Mouse (Mus musculus): ENCODE results near the gene Psmb2.

DNA sequence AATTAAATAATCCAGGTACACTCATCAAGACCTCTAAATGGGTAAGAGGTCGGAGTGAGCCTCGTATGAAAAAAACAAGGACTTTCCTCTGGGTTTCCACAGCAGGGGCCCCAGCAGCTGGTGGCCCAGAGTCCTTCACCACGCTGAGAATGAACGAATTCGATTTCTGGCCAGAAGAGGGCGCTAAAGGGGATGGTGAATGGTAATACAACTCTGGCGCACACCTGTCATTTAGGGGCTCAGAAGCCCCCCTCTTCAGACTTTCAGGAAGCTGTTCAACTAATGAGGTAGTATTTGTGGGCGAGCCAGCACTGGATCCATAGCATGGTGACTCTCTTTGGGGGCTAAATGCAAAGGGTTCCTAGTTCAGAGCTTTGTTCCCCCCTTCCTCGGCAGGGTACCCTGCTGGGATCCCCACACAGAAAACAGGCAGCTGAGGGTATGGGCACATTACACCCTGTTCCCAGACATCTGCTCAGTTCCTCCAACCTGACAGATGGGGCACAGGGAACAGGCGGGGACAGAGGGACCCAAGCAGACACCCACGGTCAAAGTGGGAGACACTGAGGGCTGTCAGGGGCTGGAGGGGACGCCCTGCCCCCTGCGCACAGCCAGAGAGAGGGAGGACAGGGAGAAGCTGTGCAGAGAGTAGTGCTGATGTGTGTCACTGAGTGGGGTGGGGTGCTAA lies 68.2 kb downstream of the Psmb2 start:
- TF ChIP-seq POLR2A (IDR thresholded peaks at IDR 0.05; ENCODE audit: borderline replicate concordance, insufficient read depth, low read length) (no peak), CTCF (IDR thresholded peaks at IDR 0.05; ENCODE audit: borderline replicate concordance, insufficient read depth, low read depth, low read length) (peak; percentile 53)

Measured in cerebellum, adult 2 months (tissue).